Mouse (Mus musculus): Measurements from ENCODE around the gene Lgmn.

- TF ChIP-seq POLR2A (IDR thresholded peaks at IDR 0.05; ENCODE audit: low read depth, low read length) (no peak), CTCF (IDR thresholded peaks at IDR 0.05; ENCODE audit: extremely low read depth, insufficient read length, insufficient replicate concordance, low read depth, low read length) (no peak)
Measured at GRCm38 (mm10) chr12:102430228-102430627, 9.4 kb downstream of the Lgmn start.
